Mouse (Mus musculus) A20 (cell line): ENCODE measurements around the gene Olfr54.
"Not testable (repeated sequence)": the region's sequence is repeated elsewhere in the genome, so short reads cannot be mapped to it uniquely, and the experiment has no call there.

Source experiments
- DNase-seq: peaks from one replicate; pipeline ENCODE4 v3.0.0-alpha.2; 2011; ENCODE audit warnings: low read depth, low spot score

The Olfr54 gene

DNA sequence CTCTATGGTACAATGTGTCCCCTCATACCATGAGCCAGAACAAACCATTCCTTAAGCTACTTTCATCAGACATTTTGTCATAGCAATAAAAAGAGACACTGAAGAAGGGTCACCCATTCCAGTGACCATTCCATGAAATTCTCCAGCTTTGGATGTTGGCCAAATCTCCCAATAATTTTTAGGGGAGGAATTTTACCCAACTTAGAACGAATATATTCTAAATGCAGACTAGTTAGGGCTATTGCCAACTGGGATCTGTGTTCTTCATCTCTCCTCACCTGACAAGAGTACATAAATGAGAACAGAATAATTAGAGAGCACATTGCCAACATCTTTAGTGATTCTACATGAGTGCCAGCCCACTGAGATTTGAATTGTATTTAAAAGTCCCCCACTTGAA is at the start of gene Olfr54:
Gene Olfr54, plus strand, starts transcription at position 301 of the 400 bp plus-strand sequence.
- no peak for DNase-seq

DNA sequence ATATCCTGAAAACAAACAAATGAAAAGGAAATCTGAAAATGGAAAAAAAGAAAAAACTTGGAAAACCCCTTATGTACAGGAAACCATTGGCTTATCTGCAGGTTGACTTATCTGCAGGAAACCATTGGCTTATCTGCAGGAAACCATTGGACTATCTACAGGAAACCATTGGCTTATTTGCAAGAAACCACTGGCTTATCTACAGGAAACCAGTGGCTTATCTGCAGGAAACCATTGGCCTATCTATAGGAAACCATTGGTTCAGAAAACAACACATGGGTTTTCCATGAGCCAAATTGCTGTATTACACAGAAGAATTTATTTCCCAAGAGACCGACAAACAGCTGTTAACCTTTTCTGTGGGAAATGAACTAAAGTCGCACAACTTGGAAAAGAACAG is 49.1 kb upstream of the Olfr54 start:
- no peak for DNase-seq

DNA sequence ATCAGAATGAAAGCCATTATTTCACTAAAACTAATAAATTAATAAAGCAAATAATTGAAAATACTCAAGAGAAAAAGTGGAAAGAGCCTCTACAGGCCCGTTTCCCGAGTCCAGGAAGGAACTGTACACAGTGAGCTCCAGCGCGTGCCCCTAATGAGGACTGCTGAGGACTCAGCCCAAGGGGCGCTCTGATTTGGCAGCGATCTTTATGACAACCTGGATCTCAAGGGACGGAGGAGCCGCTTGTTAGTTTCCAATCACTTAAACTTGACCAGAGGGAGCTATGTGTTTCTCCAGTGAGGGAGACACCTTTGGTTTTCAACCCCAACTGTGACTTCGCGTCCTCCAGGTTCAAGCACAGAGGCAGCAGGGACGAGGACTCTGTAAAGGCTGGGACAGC is 47.8 kb upstream of the Olfr54 start, which contains the start of gene Olfr1378:
Gene Olfr1378, plus strand, starts transcription at position 301 of the 400 bp plus-strand sequence.
- DNase-seq = no peak

DNA sequence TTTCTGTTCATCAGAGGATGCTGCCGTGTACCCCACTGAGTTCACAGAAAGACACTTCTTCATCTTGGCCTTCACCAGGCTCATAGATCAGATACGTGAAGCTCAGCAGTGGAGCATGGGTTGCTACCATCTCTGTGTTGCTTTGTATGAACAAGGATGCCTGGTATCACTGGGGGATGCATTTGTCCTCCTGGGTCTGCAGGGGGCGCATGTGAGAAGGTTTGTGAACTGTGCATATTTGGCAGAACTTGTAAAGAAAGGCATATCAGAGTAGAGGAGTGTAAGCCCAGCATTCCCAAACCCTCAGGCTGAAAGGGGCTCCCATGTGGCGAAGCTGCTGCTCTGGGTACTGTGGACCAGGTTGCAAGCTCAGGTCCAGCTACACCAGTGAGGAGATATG is 36.8 kb upstream of the Olfr54 start:
- DNase-seq = peak; percentile 10

DNA sequence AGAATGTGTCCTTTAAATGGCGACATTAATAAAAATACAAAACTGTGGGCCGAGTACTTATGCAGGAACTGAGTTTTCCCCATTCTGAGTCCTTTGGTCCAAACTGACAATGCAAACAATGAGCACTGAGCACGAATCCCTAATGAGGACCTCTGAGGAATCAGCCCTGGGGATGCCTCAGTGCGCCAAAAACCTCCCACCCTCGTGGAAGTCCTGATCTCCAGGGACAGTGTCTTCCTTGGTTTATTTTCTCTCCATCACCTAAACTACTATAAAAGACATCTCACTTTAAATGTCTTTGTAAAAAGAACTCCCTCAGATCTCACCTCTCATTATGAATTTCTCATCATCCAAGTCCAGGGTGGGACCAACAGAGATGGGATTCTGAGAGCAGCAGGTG is 32.4 kb upstream of the Olfr54 start, which contains the start of gene Olfr1377:
Gene Olfr1377, plus strand, starts transcription at position 301 of the 400 bp plus-strand sequence.
- no peak for DNase-seq

DNA sequence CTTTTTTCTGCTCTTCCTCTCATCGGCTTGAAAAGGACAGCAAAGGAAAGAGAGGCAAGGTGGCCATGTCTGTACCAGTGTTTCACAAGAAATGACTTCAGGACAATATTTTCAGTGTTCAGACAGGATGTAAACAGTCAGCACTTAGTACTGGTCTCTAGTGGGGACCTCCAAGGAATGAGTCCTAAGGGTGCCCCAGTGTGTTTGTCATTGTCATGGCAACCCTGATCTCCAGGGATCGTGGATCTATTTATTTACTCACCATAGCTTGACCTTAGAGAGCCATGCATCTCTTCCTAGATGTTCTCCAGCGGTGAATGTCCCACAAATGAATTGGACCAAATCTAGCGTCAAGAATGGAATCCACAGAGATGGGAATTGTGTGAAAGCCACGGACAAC is 10.7 kb upstream of the Olfr54 start, which contains the start of gene Olfr51:
Gene Olfr51, plus strand, starts transcription at position 301 of the 400 bp plus-strand sequence.
- no peak for DNase-seq

DNA sequence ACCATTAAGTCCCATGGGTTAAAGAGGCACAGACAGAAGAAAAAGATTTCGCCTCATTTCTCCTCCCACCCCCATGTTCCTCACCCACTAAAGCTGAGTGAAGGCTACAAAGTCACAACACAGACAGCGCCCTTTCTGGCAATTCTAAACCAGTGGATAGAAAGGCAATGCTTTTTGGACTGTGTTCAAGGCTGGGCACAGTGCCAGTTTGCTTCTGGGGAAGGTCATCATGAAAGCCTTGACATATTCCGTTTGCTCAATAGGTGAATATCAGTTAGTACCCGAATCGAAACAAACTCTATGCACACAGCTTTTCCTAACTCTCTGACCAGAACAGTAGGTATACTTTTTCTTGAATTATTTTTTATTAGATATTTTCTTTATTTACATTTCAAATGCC is 2.2 kb upstream of the Olfr54 start:
- no peak for DNase-seq

DNA sequence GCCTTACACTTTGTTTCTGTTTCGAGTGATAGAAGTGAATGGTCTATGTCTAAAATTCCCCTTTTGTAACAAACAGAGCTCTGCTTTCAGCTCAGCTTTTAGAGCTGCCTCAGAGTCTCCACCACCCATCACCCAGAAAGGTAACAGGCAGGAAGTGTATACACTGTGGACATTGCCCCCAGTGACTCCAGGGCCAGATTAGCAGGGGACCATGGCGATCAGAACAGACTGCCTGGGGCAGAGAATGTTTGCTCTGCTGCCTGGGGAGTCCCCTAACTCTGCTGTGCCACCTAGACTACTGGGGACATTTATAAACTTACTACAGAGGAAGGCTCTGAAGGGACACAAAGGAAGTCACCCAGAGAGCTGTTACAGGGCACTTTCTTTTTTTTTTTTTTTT is 2.3 kb downstream of the Olfr54 start:
- peak; percentile 10 for DNase-seq

DNA sequence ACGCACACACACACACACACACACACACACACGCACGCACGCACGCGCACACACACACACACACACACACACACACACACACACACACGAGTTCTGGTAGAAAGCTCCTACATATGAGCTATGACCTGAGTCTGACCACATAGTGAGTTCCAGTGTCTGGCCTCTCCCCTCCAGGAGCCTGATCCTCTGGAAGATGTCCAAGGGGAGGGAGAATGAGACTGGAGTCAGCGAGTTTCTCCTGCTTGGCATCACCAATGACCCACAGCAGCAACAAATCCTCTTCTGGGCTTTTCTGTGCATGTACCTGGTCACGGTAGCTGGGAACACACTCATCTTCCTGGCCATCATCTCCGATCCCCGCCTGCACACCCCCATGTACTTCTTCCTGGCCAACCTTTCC is 12.8 kb downstream of the Olfr54 start:
- not testable (repeated sequence) for DNase-seq

DNA sequence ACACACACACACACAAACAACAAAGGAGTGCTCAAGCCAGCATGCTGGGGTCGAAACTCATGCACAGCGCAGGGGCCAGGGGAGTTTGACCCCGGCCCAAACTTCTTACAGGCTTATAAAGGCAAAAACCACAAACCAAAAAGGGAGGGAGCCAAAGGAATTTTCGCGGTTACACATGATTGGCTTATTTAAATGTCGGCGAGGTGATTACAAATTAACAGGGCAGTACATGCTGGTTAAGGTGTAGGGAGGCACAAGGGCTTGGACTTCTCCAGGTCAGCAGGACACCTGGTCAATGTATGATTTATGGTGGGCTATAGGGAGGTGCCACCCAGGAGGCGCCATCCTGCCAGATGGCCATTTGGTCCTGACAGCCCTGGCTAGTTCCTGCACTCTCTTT is 15.3 kb downstream of the Olfr54 start:
- DNase-seq = not testable (repeated sequence)

DNA sequence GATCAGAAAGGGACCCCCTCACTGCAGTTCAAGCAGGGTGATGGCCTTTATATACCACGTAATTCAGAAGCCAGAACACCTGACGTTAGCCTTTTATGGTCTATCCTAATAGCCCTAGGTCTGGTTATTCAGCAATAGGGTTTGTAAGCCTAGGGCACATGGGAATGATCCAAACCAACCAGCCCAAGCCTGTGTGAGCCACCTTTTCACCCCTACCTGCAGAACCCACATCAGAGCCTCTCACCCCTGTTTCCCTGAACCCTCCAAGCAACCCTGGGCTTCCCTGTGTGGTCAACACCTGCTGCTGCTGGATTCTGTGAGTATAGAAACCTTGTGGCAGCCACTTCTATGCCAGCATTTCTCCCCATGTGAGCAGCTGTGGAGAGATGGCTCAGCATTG is 16.2 kb downstream of the Olfr54 start:
- no peak for DNase-seq

DNA sequence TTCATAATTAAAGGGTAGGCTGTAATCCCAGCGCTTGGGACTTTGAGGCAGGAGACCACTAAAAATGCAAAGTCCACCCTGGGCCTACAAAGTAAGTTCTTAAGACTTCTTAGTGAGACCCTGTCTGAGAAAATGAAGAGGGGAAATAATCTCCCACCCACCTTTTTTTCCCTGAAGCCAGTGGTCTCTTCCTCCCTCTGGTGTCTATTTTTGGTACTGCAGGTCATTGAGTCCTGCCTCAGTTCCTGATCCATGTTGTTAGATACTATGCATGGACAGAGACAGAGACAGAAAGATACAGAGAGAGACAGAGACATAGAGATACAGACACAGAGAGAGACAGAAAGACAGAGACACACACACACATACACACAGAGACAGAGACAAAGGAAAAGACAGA is 18.8 kb downstream of the Olfr54 start:
- peak; percentile 27 for DNase-seq

DNA sequence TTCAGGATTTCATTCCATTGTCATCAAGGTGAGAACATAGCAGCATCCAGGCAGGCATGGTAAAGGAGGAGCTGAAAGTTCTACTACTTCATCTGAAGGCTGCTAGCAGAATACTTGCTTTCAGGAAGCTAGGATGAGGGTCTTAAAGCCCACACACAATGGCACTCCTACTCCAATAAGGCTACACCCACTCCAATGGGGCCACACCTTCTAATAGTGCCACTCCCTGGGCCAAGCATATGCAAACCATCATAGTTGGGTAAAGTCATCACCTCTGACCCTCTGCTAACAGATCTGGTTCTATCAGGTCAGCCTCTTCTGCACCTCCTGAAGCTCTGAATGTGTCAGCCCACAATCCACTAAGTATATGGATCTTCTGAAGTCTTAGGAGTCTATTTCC is 20.1 kb downstream of the Olfr54 start:
- DNase-seq = not testable (repeated sequence)

DNA sequence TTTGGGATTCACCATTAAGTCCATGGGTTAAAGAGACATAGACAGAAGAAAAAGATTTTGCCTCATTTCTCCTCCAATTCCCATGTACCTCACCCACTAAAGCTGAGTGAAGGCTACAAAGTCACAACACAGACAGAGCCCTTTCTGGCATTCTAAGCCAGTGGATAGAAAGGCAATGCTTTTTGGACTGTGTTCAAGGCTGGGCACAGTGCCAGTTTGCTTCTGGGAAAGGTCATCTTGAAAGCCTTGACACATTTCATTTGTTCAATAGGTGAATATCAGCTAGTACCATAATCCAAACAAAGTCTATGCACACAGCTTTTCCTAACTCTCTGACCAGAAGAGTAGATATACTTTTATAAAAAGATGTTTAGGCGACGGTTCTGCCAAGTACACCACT is 21.9 kb downstream of the Olfr54 start:
- no peak for DNase-seq

DNA sequence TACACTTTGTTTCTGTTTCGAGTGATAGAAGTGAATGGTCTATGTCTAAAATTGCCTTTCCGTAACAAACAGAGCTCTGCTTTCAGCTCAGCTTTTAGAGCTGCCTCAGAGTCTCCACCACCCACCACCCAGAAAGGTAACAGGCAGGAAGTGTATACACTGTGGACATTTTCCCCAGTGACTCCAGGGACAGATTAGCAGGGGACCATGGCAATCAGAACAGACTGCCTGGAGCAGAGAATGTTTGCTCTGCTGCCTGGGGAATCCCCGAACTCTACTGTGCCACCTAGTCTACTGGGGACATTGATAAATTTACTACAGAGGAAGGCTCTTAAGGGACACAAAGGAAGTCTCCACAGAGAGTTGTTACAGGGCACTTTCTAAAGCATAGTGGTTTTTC is 30.7 kb downstream of the Olfr54 start:
- not testable (repeated sequence) for DNase-seq

DNA sequence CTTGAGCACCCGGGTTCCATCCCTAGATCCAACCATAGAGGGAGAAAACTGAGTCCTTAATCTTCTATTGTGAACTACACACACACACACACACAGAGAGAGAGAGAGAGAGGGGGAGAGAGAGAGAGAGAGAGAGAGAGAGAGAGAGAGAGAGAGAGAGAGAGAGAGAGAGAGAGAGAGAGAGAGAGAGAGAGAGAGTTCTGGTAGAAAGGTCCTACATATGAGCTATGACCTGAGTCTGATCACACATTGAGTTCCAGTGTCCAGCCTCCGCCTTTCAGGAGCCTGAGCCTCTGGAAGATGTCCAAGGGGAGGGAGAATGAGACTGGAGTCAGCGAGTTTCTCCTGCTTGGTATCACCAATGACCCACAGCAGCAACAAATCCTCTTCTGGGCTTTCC is 33.8 kb downstream of the Olfr54 start, which contains the start of gene Olfr1375:
Gene Olfr1375, plus strand, starts transcription at position 301 of the 400 bp plus-strand sequence.
- DNase-seq = not testable (repeated sequence)

DNA sequence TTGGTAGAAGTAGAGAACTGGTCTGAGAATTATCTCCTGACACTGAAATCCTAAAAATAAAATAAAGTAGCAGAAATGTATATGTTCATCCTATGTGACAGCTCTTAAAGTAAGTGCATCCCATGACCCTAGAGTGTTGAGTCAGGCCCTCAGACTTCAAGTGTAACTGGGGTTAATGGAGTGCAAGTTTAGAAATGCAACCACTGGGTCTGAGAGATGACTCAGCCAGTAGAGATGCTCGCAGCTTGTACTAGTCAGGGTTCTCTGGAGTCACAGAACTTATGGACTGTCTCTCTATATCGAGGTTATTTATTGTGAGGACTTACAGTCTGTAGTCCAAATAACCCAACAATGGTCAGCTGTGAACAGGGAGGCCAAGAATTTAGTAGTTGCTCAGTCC is 37.6 kb downstream of the Olfr54 start:
- DNase-seq = no peak

DNA sequence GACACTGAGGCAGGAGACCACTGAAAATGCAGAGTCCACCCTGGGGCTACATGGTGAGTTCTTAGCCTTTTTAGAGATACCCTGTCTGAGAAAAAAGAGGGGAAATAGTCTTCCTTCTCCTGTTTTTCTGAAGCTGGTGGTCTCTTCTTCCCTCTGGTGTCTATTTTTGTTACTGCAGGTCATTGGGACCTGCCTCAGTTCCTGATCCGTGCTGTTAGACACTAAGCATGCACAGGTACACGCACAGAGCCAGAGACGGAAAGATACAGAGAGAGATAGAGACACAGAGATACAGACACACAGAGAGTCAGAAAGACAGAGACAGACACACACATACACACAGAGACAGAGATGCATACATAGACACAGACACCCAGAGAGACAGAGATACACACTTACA is 39.2 kb downstream of the Olfr54 start:
- peak; percentile 8 for DNase-seq

DNA sequence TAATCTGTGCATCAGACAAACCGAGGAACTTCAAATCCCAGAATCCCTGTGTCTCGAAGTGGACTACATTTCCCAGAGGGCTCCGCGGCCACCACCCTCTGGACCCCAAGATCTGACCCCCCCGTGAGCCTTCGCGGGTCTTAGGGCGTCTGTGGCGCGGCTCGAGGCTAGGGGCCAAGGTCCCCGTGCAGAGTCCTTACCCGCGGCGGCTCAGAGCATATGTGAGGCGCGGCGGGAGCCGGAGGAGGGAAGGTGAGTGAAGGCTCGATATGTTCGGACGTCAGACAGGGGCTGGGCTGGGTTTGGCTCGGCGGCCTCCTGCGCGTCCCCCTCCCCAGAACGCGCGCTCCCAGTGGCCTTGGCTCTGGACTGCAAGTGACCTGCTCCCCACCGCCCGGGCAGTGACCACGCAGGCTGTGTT is 45.1 kb downstream of the Olfr54 start, which contains the start of gene Zfp354a:
Gene Zfp354a, plus strand, starts transcription at position 107 of the 421 bp plus-strand sequence.
- DNase-seq = no peak

DNA sequence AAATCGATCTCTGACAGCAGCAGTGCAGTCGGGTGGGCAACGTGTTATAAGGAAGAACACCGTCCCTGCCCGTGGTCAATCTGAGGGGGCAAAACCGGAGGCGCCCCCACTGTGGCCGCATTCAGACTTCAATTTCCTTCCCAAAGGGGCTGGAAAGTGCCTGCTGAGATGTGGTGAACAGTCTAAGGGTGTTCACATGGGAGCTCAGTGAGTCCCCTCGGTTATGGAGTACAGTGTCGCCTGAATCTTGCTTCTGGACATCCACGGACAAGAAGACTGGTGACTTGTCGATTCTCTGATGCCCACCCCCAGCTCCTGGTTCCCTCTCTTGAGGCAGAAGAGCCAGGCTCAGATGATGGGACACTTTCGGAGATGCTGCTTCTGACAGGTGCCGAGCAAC is 45.6 kb downstream of the Olfr54 start:
- no peak for DNase-seq

DNA sequence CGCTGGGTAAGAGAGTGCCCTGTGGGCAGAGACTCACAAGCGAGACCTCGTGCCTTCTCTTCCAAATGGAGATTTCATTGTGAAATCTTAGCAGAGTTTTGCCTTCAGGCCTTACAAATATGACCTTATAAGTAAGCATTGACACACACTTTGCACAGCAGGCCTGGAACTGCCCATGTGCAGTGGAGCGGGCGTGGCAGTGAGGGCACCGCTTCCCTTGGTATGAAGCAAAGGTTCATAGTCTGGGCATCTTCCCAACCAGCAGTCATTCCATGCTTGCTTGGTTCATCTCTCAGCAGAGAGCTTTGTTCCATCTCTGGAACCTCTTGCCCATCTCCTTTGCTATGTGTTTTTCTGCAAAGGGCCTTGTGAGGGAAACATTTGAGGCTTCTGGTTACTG is 46.9 kb downstream of the Olfr54 start:
- no peak for DNase-seq

DNA sequence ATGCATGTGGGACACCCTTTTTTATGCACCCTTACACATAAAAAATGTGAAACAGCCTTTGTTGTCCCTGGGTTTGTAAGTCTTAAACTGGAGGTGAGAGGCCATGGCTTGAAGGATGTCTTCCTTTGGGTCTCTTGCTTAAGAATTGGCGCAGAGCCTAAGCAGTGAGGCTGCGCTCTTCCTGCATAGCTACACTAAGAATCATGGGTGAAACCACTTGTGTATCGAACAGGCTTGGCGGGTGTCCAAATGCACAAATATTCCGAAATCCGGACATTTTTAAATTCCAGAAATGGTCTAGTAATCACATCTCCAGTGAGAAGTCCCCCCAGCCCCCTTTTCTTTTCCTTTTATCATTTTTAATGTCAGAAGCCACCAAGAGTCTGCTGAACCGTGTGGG is 49.2 kb downstream of the Olfr54 start:
- DNase-seq = no peak

DNA sequence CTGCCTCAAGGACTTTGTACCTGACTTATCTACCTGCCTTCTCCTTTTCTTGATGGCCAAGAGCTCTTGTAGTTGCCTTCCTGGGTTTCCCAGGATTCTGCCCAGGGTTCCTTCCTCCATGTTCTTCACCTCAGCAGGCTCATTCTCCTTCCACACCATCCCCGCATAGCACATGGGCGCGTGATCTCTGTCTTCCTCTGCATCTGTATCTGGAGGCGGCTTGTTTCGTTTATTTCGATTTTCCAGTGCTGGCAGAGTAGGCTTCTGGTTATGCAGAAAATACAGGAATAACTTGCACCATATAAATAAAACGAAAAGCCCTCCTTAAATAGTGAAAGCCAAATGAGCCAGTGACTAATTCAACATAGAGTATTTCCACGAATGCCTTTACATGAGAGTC is 49.8 kb downstream of the Olfr54 start:
- no peak for DNase-seq
